Comparison of ENCODE assay signal across 8 mouse cellular contexts in the genomic region with DNA sequence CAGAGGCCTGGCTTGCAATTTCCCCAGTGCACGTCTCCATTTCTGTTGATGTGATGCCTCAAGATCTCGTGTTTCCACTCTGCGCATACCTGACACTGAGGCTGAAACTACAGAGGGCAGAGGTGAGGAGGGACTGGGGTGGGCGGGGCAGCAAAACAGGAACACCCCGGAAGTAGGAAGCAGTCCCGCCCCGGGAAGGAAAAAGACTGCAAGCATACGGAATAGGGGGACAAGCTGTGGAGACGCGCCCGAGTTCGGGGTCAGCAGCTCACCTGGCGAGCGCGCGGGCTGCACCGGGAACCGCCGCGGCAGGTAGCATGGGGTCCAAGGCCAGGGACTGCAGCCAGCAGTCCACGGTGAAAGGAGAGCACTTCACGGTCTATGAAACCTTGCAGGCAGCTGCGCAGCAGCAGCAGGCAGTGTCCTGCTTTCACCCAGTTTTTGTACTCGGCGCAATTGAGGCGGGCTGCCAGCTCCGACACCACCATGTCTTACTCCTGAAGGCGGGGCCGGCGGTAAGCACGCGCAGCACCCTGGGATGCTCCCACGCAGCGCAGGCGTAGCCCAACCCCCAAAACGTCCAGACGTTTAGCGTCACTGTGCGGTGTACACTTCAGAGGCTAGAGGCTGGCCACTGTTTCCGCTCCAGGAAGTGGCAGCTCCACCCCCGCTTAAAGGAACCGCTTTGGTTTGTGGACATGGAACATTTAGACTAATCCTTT. TPM values are rescaled to one million over a fixed set of nuclear protein-coding genes. Genes with fewer than 3 reads are reported as not detected.
A peak's percentile ranks its signal among the peaks of the same experiment; 100 is the strongest.
DNase-seq lines count a peak whose midpoint lies in the region; ATAC-seq and TF ChIP-seq lines count a peak whose summit lies in the region.

1810030O07Rik (minus strand) TSS at position 615 of the 722 bp plus-strand sequence.

- no peak for TF ChIP-seq CTCF in ES-Bruce4 (IDR thresholded peaks at IDR 0.05; ENCODE audit: low read depth, low read length)
- TF ChIP-seq CTCF in liver, postnatal 0 days (IDR thresholded peaks at IDR 0.05; ENCODE audit: low read depth): no peak

- no peaks in the 10 kb centered on the region for H3K27me3 ChIP-seq in ES-Bruce4 (ENCODE audit: control insufficient read depth, insufficient read depth, low read length, poor library complexity, severe bottlenecking)
- no peaks in the 10 kb centered on the region for H3K27me3 ChIP-seq in forebrain, embryonic 13.5 days
- no peaks in the 10 kb centered on the region for H3K27me3 ChIP-seq in liver, postnatal 0 days (ENCODE audit: insufficient read depth, low read length)
- H3K27me3 ChIP-seq in neural tube, embryonic 14.5 days (ENCODE audit: control insufficient read depth, insufficient read depth, low read length): peaks cover 2% of the 10 kb centered on the region; the same call in 1 of the 2 replicates

- peak within 1 kb of the TSS; percentile 63; the same call in 1 of the 2 replicates for H3K27ac ChIP-seq in ES-Bruce4 (ENCODE audit: insufficient read depth, low read length)
- H3K27ac ChIP-seq in forebrain, embryonic 13.5 days: peak within 1 kb of the TSS; percentile 77
- H3K27ac ChIP-seq in liver, postnatal 0 days (ENCODE audit: low read depth): peak within 1 kb of the TSS; percentile 86
- H3K27ac ChIP-seq in neural tube, embryonic 14.5 days (ENCODE audit: low read depth, low read length): peak within 1 kb of the TSS; percentile 76

- no peaks in the 10 kb centered on the region for H3K9me3 ChIP-seq in ES-Bruce4 (replicated peaks; ENCODE audit: control insufficient read depth, insufficient read depth, low read length, poor library complexity, severe bottlenecking)
- H3K9me3 ChIP-seq in forebrain, embryonic 13.5 days (replicated peaks): no peaks in the 10 kb centered on the region
- no peaks in the 10 kb centered on the region for H3K9me3 ChIP-seq in liver, postnatal 0 days (ENCODE audit: low read length)
- H3K9me3 ChIP-seq in neural tube, embryonic 14.5 days (ENCODE audit: control insufficient read depth, low read length): no peaks in the 10 kb centered on the region

- peaks cover 4% of the 10 kb centered on the region; the same call in 1 of the 2 replicates for H3K36me3 ChIP-seq in ES-Bruce4 (ENCODE audit: control insufficient read depth, insufficient read depth, low read length, poor library complexity, severe bottlenecking)
- peaks cover 14% of the 10 kb centered on the region; the same call in 1 of the 2 replicates for H3K36me3 ChIP-seq in forebrain, embryonic 13.5 days (ENCODE audit: poor library complexity, severe bottlenecking)
- peaks cover 5% of the 10 kb centered on the region; the same call in 1 of the 2 replicates for H3K36me3 ChIP-seq in liver, postnatal 0 days (replicated peaks; ENCODE audit: insufficient read depth, low read length)
- 0 out of 2 replicates have a peak, but pooled peaks cover 6% of the 10 kb centered on the region for H3K36me3 ChIP-seq in neural tube, embryonic 14.5 days (ENCODE audit: control insufficient read depth, insufficient read depth, low read length)

- intact Hi-C loops in heart, postnatal 10 days (cut with DNase I): loop anchor here (10.0 kb wide), 1 partner anchor 982 kb away; no protein-coding TSS in a partner anchor

- H3K4me2 ChIP-seq in forebrain, embryonic 13.5 days: peak within 1 kb of the TSS; percentile 58
- H3K4me2 ChIP-seq in liver, postnatal 0 days (ENCODE audit: low read depth, low read length): peak within 1 kb of the TSS; percentile 68
- H3K4me2 ChIP-seq in neural tube, embryonic 14.5 days (ENCODE audit: low read depth, low read length): peak within 1 kb of the TSS; percentile 49

- 10% methylated on average over 42 of the region's 42 CpGs for WGBS in forebrain, embryonic 13.5 days
- WGBS in large intestine, adult 2 months: 10% methylated on average over 42 of the region's 42 CpGs
- 9% methylated on average over 40 of the region's 42 CpGs for whole genome bisulfite sequencing in liver, postnatal 0 days (ENCODE audit: insufficient replicate concordance)
- 14% methylated on average over 30 of the region's 42 CpGs for WGBS in neural tube, embryonic 14.5 days

- H3K4me3 ChIP-seq in ES-Bruce4 (ENCODE audit: low read depth, low read length): peak within 1 kb of the TSS; percentile 88
- H3K4me3 ChIP-seq in forebrain, embryonic 13.5 days: peak within 1 kb of the TSS; percentile 63
- peak within 1 kb of the TSS; percentile 60 for H3K4me3 ChIP-seq in liver, postnatal 0 days (ENCODE audit: low read depth, low read length)
- H3K4me3 ChIP-seq in neural tube, embryonic 14.5 days (ENCODE audit: low read depth, low read length): peak within 1 kb of the TSS; percentile 55

- DNase-seq in heart, postnatal 10 days: peak; percentile 91 to 92
- peak; percentile 64 for DNase-seq in large intestine, adult 2 months (ENCODE audit: low read depth, low spot score)
- DNase-seq in liver, postnatal 0 days: peak; percentile 87
- DNase-seq in testis, postnatal 10 days (ENCODE audit: low spot score): peak; percentile 88

- H3K9ac ChIP-seq in ES-Bruce4 (ENCODE audit: low read depth, poor library complexity, severe bottlenecking): peak within 1 kb of the TSS; percentile 56
- H3K9ac ChIP-seq in forebrain, embryonic 13.5 days: peak within 1 kb of the TSS; percentile 78
- H3K9ac ChIP-seq in liver, postnatal 0 days (replicated peaks): peak within 1 kb of the TSS; percentile 56
- H3K9ac ChIP-seq in neural tube, embryonic 14.5 days (replicated peaks; ENCODE audit: low read depth, low read length): peak within 1 kb of the TSS; percentile 68

- no peak for TF ChIP-seq EP300 in ES-Bruce4 (IDR thresholded peaks at IDR 0.05; ENCODE audit: insufficient read depth, low read depth, low read length)
- TF ChIP-seq EP300 in liver, postnatal 0 days (IDR thresholded peaks at IDR 0.05; ENCODE audit: low read depth): 0 out of 2 replicates have a peak, but pooled peaks have one; percentile 14

- peak; percentile 99 for ATAC-seq in cerebellum, adult (ENCODE audit: insufficient number of reproducible peaks, low FRiP score, low TSS enrichment)
- peak; percentile 100 for ATAC-seq in forebrain, embryonic 13.5 days
- peak; percentile 100 for ATAC-seq in liver, postnatal 0 days
- ATAC-seq in neural tube, embryonic 14.5 days (ENCODE audit: low read depth): peak; percentile 99

- H3K4me1 ChIP-seq in ES-Bruce4 (ENCODE audit: control insufficient read depth, insufficient read depth, low read length): no peaks in the 10 kb centered on the region
- peaks cover 9% of the 10 kb centered on the region; the same call in 1 of the 2 replicates for H3K4me1 ChIP-seq in forebrain, embryonic 13.5 days
- no peaks in the 10 kb centered on the region for H3K4me1 ChIP-seq in liver, postnatal 0 days (ENCODE audit: insufficient read depth)
- peaks cover 2% of the 10 kb centered on the region; the same call in 1 of the 2 replicates for H3K4me1 ChIP-seq in neural tube, embryonic 14.5 days (ENCODE audit: control insufficient read depth, insufficient read depth, low read length)

- TF ChIP-seq POLR2A in ES-Bruce4 (IDR thresholded peaks at IDR 0.05; ENCODE audit: insufficient read depth, low read length): no peak

RNA-seq across cellular contexts. Expression of gene 1810030O07Rik, which starts in this region (rescaled TPM):
- 20.3 and 22.1 TPM in 2 replicates for polyA plus RNA-seq in ES-Bruce4 (2011; ENCODE audit: insufficient read depth, insufficient read length, low read depth, missing spikeins)
- polyA plus RNA-seq in forebrain, embryonic 13.5 days (2015; fragmentation: Nextera tagmentation; extraction: Ambion mirVana): 27.3 and 31.5 TPM in 2 replicates
- total RNA-seq in heart, postnatal 10 days (2021): 10 to 100 TPM; 13.2 to 14.9 TPM
- polyA plus RNA-seq in large intestine, adult 2 months (2012; rRNA removed): 13.8 and 14.1 TPM in 2 replicates
- 7.3 and 7.5 TPM in 2 replicates for polyA plus RNA-seq in liver, postnatal 0 days (2015; fragmentation: Nextera tagmentation; extraction: Ambion mirVana)
- polyA plus RNA-seq in neural tube, embryonic 14.5 days (2014; fragmentation: Nextera tagmentation; extraction: Ambion mirVana): 27.2 and 31.6 TPM in 2 replicates

Comparison
In these comparisons a context has a peak if more than half of its experiments do, and no peak if none do; other contexts are left out.
1. Peak in every context shown above with its lines: DNase-seq, ATAC-seq, H3K4me3 ChIP-seq and H3K27ac ChIP-seq.